Mouse (Mus musculus): ENCODE results near the gene Tmem14c.
A peak's percentile ranks its signal among the peaks of the same experiment; 100 is the strongest.
"Not testable (repeated sequence)": the region's sequence is repeated elsewhere in the genome, so short reads cannot be mapped to it uniquely, and the experiment has no call there.

The Tmem14c gene

GRCm38 (mm10) chr13:40994487-40995263, 21.4 kb upstream of the Tmem14c start:
- no peak for DNase-seq (ENCODE audit: low read depth, low spot score)
- Histone ChIP-seq H3K36me3 (ENCODE audit: control insufficient read depth, insufficient read depth, low read length, poor library complexity, severe bottlenecking) (no peaks in the 10 kb centered on the region), H3K27me3 (ENCODE audit: control insufficient read depth, insufficient read depth, low read length, poor library complexity, severe bottlenecking) (no peaks in the 10 kb centered on the region)

- not testable (repeated sequence) for H3K36me3 ChIP-seq (ENCODE audit: control insufficient read depth, insufficient read depth, low read length, poor library complexity, severe bottlenecking); DNase-seq (ENCODE audit: low read depth, low spot score); H3K27me3 ChIP-seq (ENCODE audit: control insufficient read depth, insufficient read depth, low read length, poor library complexity, severe bottlenecking)
Measured at GRCm38 (mm10) chr13:40998537-40998936, 17.6 kb upstream of the Tmem14c start.

GRCm38 (mm10) chr13:41000140-41000925, 15.8 kb upstream of the Tmem14c start:
- Histone ChIP-seq H3K36me3 (ENCODE audit: control insufficient read depth, insufficient read depth, low read length, poor library complexity, severe bottlenecking) (0 out of 2 replicates have a peak, but pooled peaks cover 4% of the 10 kb centered on the region), H3K27me3 (ENCODE audit: control insufficient read depth, insufficient read depth, low read length, poor library complexity, severe bottlenecking) (no peaks in the 10 kb centered on the region)
- DNase-seq (ENCODE audit: low read depth, low spot score), result peak; percentile 15

- Histone ChIP-seq H3K36me3 (ENCODE audit: control insufficient read depth, insufficient read depth, low read length, poor library complexity, severe bottlenecking) (peaks cover 4% of the 10 kb centered on the region; the same call in 1 of the 2 replicates), H3K27me3 (ENCODE audit: control insufficient read depth, insufficient read depth, low read length, poor library complexity, severe bottlenecking) (no peaks in the 10 kb centered on the region)
- DNase-seq (ENCODE audit: low read depth, low spot score), result peak; percentile 94
Measured at GRCm38 (mm10) chr13:41000926-41001639, 15.0 kb upstream of the Tmem14c start, which contains the start of gene Pak1ip1. Pak1ip1 (plus strand) TSS chr13:41001023.

- Histone ChIP-seq H3K36me3 (ENCODE audit: control insufficient read depth, insufficient read depth, low read length, poor library complexity, severe bottlenecking) (peaks cover 5% of the 10 kb centered on the region; the same call in 1 of the 2 replicates), H3K27me3 (ENCODE audit: control insufficient read depth, insufficient read depth, low read length, poor library complexity, severe bottlenecking) (no peaks in the 10 kb centered on the region)
- DNase-seq (ENCODE audit: low read depth, low spot score), result no peak
Measured at GRCm38 (mm10) chr13:41002001-41002400, 14.1 kb upstream of the Tmem14c start.

GRCm38 (mm10) chr13:41006244-41006643, 9.8 kb upstream of the Tmem14c start:
- Histone ChIP-seq H3K27me3 (ENCODE audit: control insufficient read depth, insufficient read depth, low read length, poor library complexity, severe bottlenecking) (no peaks in the 10 kb centered on the region), H3K36me3 (ENCODE audit: control insufficient read depth, insufficient read depth, low read length, poor library complexity, severe bottlenecking) (peaks cover 13% of the 10 kb centered on the region)
- DNase-seq (ENCODE audit: low read depth, low spot score), result no peak

GRCm38 (mm10) chr13:41008271-41008670, 7.8 kb upstream of the Tmem14c start:
- no peaks in the 10 kb centered on the region for H3K27me3 ChIP-seq (ENCODE audit: control insufficient read depth, insufficient read depth, low read length, poor library complexity, severe bottlenecking)
- H3K36me3 ChIP-seq (ENCODE audit: control insufficient read depth, insufficient read depth, low read length, poor library complexity, severe bottlenecking), result peaks cover 18% of the 10 kb centered on the region
- no peak for DNase-seq (ENCODE audit: low read depth, low spot score)

GRCm38 (mm10) chr13:41008946-41009345, 7.1 kb upstream of the Tmem14c start:
- DNase-seq (ENCODE audit: low read depth, low spot score), result no peak
- H3K27me3 ChIP-seq (ENCODE audit: control insufficient read depth, insufficient read depth, low read length, poor library complexity, severe bottlenecking), result no peaks in the 10 kb centered on the region
- H3K36me3 ChIP-seq (ENCODE audit: control insufficient read depth, insufficient read depth, low read length, poor library complexity, severe bottlenecking), result peaks cover 18% of the 10 kb centered on the region

GRCm38 (mm10) chr13:41016797-41017405, 809 bp downstream of the Tmem14c start:
- H3K36me3 ChIP-seq (ENCODE audit: control insufficient read depth, insufficient read depth, low read length, poor library complexity, severe bottlenecking), result peaks cover 11% of the 10 kb centered on the region
- H3K27me3 ChIP-seq (ENCODE audit: control insufficient read depth, insufficient read depth, low read length, poor library complexity, severe bottlenecking), result no peaks in the 10 kb centered on the region
- DNase-seq (ENCODE audit: low read depth, low spot score), result no peak

- H3K27me3 ChIP-seq (ENCODE audit: control insufficient read depth, insufficient read depth, low read length, poor library complexity, severe bottlenecking), result no peaks in the 10 kb centered on the region
- H3K36me3 ChIP-seq (ENCODE audit: control insufficient read depth, insufficient read depth, low read length, poor library complexity, severe bottlenecking), result peaks cover 8% of the 10 kb centered on the region
- DNase-seq (ENCODE audit: low read depth, low spot score), result no peak
Measured at GRCm38 (mm10) chr13:41017832-41018231, 1.7 kb downstream of the Tmem14c start.

GRCm38 (mm10) chr13:41018236-41018635, 2.1 kb downstream of the Tmem14c start:
- no peak for DNase-seq (ENCODE audit: low read depth, low spot score)
- Histone ChIP-seq H3K36me3 (ENCODE audit: control insufficient read depth, insufficient read depth, low read length, poor library complexity, severe bottlenecking) (peaks cover 6% of the 10 kb centered on the region), H3K27me3 (ENCODE audit: control insufficient read depth, insufficient read depth, low read length, poor library complexity, severe bottlenecking) (no peaks in the 10 kb centered on the region)

- Histone ChIP-seq H3K27me3 (ENCODE audit: control insufficient read depth, insufficient read depth, low read length, poor library complexity, severe bottlenecking) (no peaks in the 10 kb centered on the region), H3K36me3 (ENCODE audit: control insufficient read depth, insufficient read depth, low read length, poor library complexity, severe bottlenecking) (peaks cover 6% of the 10 kb centered on the region)
- no peak for DNase-seq (ENCODE audit: low read depth, low spot score)
Measured at GRCm38 (mm10) chr13:41018756-41019591, 2.9 kb downstream of the Tmem14c start.

GRCm38 (mm10) chr13:41020494-41020893, 4.4 kb downstream of the Tmem14c start:
- H3K27me3 ChIP-seq (ENCODE audit: control insufficient read depth, insufficient read depth, low read length, poor library complexity, severe bottlenecking), result no peaks in the 10 kb centered on the region
- DNase-seq (ENCODE audit: low read depth, low spot score), result no peak
- H3K36me3 ChIP-seq (ENCODE audit: control insufficient read depth, insufficient read depth, low read length, poor library complexity, severe bottlenecking), result peaks cover 4% of the 10 kb centered on the region

GRCm38 (mm10) chr13:41021607-41022006, 5.5 kb downstream of the Tmem14c start:
- H3K27me3 ChIP-seq (ENCODE audit: control insufficient read depth, insufficient read depth, low read length, poor library complexity, severe bottlenecking), result no peaks in the 10 kb centered on the region
- H3K36me3 ChIP-seq (ENCODE audit: control insufficient read depth, insufficient read depth, low read length, poor library complexity, severe bottlenecking), result peaks cover 4% of the 10 kb centered on the region
- no peak for DNase-seq (ENCODE audit: low read depth, low spot score)

All from splenic B cell, adult 2 months (primary cell).